Mouse (Mus musculus) CH12.LX (cell line): ENCODE measurements around the gene Dpp3.

Experiments
- CTCF ChIP-seq, 2 experiments: IDR thresholded peaks in 1 of 2; conservative IDR thresholded peaks in 1 of 2; 2 replicates each; pipeline ENCODE4 v1.5.1; 2011 to 2012; ENCODE audit warnings: low read depth in 2 of 2, low read length in 2 of 2, improper control_type of control experiment in 1 of 2, inconsistent platforms in 1 of 2, mild to moderate bottlenecking in 1 of 2, moderate library complexity in 1 of 2
- HCFC1 ChIP-seq: IDR thresholded peaks from 2 replicates; pipeline ENCODE4 v1.6.1; 2012; ENCODE audit warnings: low read depth, mild to moderate bottlenecking, inconsistent platforms, low read length, improper control_type of control experiment
- PAX5 ChIP-seq: IDR thresholded peaks from 2 replicates; pipeline ENCODE4 v1.6.1; 2012; ENCODE audit warnings: low read length, inconsistent platforms, mixed read lengths
- POLR2A ChIP-seq: IDR thresholded peaks from 2 replicates; pipeline ENCODE4 v1.6.1; 2011; ENCODE audit warnings: low read depth, mild to moderate bottlenecking, improper control_type of control experiment, low read length
- RAD21 ChIP-seq: IDR thresholded peaks from 2 replicates; pipeline ENCODE4 v1.6.1; 2011; ENCODE audit warnings: low read depth, mild to moderate bottlenecking, low read length, improper control_type of control experiment, moderate library complexity

DNA sequence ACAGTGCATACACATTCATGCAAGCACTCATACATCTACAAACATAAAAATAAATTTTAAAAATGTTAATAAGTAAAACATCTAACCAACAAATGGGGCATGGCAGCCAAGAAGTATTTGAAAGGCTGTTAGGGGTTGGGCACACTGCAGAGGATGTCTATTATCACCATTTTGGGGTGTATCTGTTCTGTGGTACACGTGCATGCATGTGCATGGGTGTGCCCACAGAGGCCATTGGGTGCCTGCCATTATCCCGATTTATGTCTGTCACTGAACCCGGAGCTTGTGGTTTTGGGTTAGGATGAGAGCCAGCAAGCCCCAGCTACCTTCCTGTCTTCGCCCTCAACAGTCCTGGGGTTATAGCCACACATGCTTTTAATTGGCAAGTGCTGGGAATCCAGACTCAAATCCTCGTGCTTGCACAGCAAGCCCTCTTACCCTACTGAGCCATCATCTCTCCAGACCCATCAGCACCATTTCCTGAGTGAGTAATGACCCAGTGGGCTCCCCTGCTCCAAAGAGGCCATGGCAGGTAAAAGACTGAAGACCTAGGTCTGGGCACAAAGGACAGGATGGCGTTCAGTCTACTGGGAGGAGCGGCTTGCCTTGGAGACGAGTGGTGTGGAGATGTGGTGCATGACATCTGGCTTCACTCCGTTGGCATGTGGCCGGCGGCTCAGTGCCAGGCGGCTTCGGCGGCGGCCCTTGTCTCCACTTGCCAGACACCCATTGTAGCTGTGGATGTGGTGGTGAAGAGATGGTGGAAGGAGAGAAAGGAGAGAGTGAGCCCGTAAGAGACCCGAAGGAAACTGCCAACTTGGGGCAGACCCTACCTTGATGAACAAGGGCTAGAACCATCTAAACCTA, 9.6 kb upstream of the Dpp3 start:
- no peak for TF ChIP-seq PAX5
- TF ChIP-seq RAD21: no peak
- TF ChIP-seq HCFC1: no peak
- no peak for TF ChIP-seq POLR2A
- TF ChIP-seq CTCF (conservative IDR thresholded peaks at IDR 0.05 in 1 of 2, IDR thresholded peaks at IDR 0.05 in 1 of 2; ENCODE audit: low read depth in 2 of 2, low read length in 2 of 2): no peak
